Mouse (Mus musculus) bone marrow macrophage, adult 2 months (primary cell): ENCODE results near the gene Sacm1l. TPM values are rescaled to one million over a fixed set of nuclear protein-coding genes. Genes with fewer than 3 reads are reported as not detected.

Source experiments
- H3K27ac ChIP-seq: 2 replicates; pipeline ENCODE4 v1.5.1; 2012; ENCODE audit warnings: low read depth, low read length; ENCODE audit not compliant: insufficient read depth
- H3K4me1 ChIP-seq: 2 replicates; pipeline ENCODE4 v1.6.1; 2012; ENCODE audit warnings: low read length; ENCODE audit not compliant: control insufficient read depth, insufficient read depth
- H3K4me3 ChIP-seq: 2 replicates; pipeline ENCODE4 v1.5.1; 2012; ENCODE audit warnings: mild to moderate bottlenecking, low read length, moderate library complexity; ENCODE audit not compliant: insufficient read depth
- CTCF ChIP-seq: IDR thresholded peaks from 2 replicates; pipeline ENCODE4 v1.5.1; 2012; ENCODE audit warnings: low read depth, mild to moderate bottlenecking, low read length, moderate library complexity
- POLR2A ChIP-seq: IDR thresholded peaks from 2 replicates; pipeline ENCODE4 v1.6.1; 2012; ENCODE audit warnings: mild to moderate bottlenecking, low read depth, low read length, borderline replicate concordance
- polyA plus RNA-seq: library from polyadenylated mRNA; stranded (reverse); fragments of >200 nt; gene quantifications from 2 replicates; pipeline ENCODE4 v1.2.4, GENCODE M21; 2012; ENCODE audit not compliant: missing spikeins, insufficient read depth, insufficient read length

Sacm1l gene
- polyA plus RNA-seq, 1 experiment, result 34.8 TPM

GRCm38 (mm10) chr9:123490930-123491329 is 38.6 kb upstream of the Sacm1l start:
- TF ChIP-seq POLR2A (no peak), CTCF (no peak)
- Histone ChIP-seq H3K27ac (no peak overlapping the region), H3K4me3 (no peak overlapping the region), H3K4me1 (peaks cover 14% of the 10 kb centered on the region)

DNA sequence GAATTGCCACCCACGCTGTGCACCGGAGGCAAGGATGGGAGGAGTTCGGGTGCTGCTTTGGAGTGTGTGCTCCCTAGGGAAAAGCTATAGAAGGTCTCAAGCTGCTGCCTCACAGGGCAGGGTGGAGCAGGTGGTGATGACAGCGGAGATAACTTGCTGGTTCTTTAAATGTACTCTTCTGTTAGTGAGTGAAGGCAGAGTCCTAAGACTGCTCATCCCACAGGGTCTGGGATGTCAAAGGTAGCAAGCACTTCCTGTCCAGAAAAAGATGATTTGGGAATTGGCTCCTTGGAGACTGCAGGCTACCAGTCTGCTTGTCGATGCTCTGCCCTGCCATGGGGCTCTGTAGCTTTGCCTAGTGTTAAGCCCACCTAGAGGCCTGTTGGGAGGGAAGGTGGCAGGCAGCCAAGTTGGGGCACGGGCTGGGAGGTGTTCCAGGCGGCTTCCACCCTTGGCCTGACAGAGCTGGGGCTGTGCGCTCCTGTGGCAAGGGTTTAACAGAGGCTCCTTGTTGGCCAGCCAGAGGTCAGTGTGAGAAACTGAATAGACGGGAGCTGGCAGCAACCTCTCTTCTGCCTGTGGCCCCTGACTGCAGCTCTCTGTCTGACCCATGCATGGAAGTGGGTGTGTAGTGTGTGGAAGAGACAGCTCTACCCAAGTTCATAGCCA is 37.5 kb upstream of the Sacm1l start:
- H3K27ac ChIP-seq, result no peak overlapping the region
- TF ChIP-seq POLR2A, result no peak
- TF ChIP-seq CTCF, result no peak
- H3K4me1 ChIP-seq, result peaks cover 11% of the 10 kb centered on the region
- H3K4me3 ChIP-seq, result no peak overlapping the region

- no peak for TF ChIP-seq POLR2A
- no peak for TF ChIP-seq CTCF
- H3K4me1 ChIP-seq, result peaks cover 20% of the 10 kb centered on the region
- no peak overlapping the region for H3K27ac ChIP-seq
- no peak overlapping the region for H3K4me3 ChIP-seq
Measured at GRCm38 (mm10) chr9:123496665-123497064, 32.9 kb upstream of the Sacm1l start.

DNA sequence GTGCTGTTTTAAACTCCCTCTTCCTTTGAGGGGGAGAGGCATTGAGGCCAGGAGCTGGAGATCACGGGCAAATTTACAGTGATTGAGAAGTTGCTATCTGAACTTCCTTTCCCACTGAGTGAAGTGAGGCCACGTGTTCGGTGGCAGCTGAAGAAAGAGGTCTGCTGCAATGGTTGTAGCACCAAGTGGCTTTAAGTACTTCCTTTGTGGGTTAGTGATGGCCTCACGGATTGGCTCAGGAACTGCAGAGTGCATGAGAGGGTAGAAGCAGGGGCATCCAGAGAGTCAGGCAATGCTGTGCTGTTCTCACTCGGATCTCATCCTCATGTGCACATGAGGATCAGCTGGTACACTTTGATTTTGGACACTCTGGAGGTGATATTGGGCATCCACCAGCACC is 31.7 kb upstream of the Sacm1l start:
- no peak overlapping the region for H3K27ac ChIP-seq
- TF ChIP-seq POLR2A (no peak), CTCF (no peak)
- H3K4me1 ChIP-seq, result peaks cover 28% of the 10 kb centered on the region
- no peak overlapping the region for H3K4me3 ChIP-seq

DNA sequence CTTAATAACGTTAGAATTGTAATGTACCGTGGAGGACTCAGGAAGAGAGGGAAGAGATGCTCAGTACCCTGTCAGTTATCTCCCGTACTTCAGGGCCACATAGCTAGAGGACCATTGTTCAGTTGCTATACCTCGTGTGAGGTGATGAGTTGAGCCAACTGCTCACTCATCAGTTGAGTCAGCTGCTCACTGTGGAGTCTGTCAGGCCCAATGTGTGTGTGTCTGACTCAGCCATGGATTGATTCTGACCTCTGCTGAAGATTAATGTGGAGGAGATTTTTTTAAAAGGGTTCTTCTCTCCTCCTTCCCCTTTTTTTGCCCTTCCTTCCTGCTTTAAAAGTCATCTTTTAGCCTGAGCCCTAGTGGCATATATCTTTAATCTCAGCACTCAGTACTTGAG is 29.1 kb upstream of the Sacm1l start:
- TF ChIP-seq CTCF, result no peak
- Histone ChIP-seq H3K4me3 (no peak overlapping the region), H3K4me1 (peaks cover 40% of the 10 kb centered on the region), H3K27ac (no peak overlapping the region)

DNA sequence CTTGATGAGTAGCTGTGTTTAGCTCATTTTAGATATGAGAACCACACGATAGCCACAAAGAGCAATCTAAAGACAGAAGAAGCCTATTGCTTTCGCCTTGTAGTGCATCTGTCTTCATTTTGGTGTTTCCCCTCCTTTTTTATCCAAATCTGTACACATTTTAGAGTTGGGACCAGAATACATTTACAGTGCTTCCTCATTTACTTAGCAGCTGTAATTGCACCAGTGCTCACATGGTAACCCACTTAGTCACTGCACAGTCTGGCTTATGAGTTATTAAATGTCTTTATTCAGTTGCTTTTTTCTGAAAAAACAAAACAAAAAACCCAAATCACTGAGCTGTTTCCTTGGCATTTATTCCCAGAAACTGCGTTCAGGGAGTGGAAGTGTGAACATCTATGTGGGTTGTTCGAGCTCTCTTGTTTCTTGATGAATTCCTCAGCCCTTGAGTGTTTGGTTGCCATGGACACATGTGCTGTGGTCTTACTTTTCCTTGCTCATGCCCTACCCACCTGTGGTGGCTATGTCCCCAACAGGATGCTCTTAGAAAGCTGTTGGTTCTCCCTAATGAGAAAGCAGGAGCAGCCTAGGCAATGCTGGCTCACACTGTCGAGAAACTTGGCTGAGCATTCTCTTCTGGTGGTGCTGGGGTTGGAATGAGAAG is 26.3 kb upstream of the Sacm1l start:
- peaks cover 32% of the 10 kb centered on the region for H3K4me1 ChIP-seq
- TF ChIP-seq POLR2A (no peak), CTCF (no peak)
- no peak overlapping the region for H3K4me3 ChIP-seq
- H3K27ac ChIP-seq, result peak overlapping the region; percentile 4; the same call in 1 of the 2 replicates

- no peak overlapping the region for H3K27ac ChIP-seq
- no peak overlapping the region for H3K4me3 ChIP-seq
- TF ChIP-seq POLR2A, result no peak
- TF ChIP-seq CTCF, result peak; percentile 90
- peaks cover 32% of the 10 kb centered on the region for H3K4me1 ChIP-seq
Measured at GRCm38 (mm10) chr9:123504325-123504724, 25.2 kb upstream of the Sacm1l start.

DNA sequence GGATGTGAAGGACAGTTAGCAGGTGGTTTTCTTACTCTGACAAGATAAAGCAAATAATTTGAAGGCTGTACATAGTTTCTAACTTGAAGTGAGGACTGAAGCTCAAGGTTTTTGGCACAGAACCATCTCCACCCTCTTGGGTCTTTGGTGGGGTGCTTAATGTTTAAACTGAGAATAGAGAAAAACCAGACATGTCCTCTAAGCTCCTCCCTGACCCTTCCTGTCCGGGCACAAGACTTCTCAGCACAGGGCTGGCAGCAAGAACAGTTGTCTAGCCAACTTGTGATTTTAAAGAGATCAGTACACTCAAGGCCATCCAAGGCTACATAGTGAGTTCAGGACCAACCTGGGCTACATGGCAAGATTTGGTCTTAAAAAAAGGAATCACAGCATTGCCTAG is 24.0 kb upstream of the Sacm1l start:
- H3K4me3 ChIP-seq, result no peak overlapping the region
- peaks cover 26% of the 10 kb centered on the region for H3K4me1 ChIP-seq
- H3K27ac ChIP-seq, result no peak overlapping the region
- TF ChIP-seq CTCF (no peak), POLR2A (no peak)

- H3K4me3 ChIP-seq, result no peak overlapping the region
- TF ChIP-seq CTCF (no peak), POLR2A (no peak)
- no peak overlapping the region for H3K27ac ChIP-seq
- peaks cover 24% of the 10 kb centered on the region for H3K4me1 ChIP-seq
Measured at GRCm38 (mm10) chr9:123506270-123507146, 23.1 kb upstream of the Sacm1l start.

DNA sequence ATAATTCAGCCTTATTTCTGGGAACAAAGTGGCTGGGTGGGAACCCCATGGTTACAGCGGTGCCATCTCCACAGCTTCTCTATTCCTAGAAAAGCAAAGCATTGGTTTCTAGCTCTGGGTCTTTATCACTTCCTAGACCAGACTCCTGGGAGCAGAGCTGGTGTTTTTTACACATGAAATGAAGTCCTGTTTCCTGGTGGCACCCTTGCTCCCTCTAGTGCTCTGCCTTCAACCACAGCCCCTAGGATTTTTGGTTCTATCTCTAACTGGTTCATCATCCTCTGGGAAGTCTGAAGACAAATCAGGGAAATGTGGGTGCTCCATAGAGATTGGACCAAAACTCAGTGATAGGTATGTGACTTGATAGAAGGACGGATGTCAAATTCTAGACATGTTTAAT is 22.2 kb upstream of the Sacm1l start:
- Histone ChIP-seq H3K27ac (no peak overlapping the region), H3K4me1 (peaks cover 21% of the 10 kb centered on the region), H3K4me3 (no peak overlapping the region)
- TF ChIP-seq POLR2A (no peak), CTCF (no peak)
